23 mouse cellular contexts compared by ENCODE assay signal in genomic region chr13:80913361-80913760, GRCm38 (mm10). TPM values are rescaled to one million over a fixed set of nuclear protein-coding genes. Genes with fewer than 3 reads are reported as not detected.
DNase-seq lines count a peak whose midpoint lies in the region; ATAC-seq and TF ChIP-seq lines count a peak whose summit lies in the region.
"Had no signal": no experiment of that assay in that cellular context is flagged by ENCODE, and none has a peak within 500 bp of the region (broad histone marks: within the 10 kb centered on the region; RNA-seq: fewer than 3 reads in every experiment).

No protein-coding gene starts in this region.

- H3K4me1 ChIP-seq in intestine, postnatal 0 days (replicated peaks; ENCODE audit: control insufficient read depth, insufficient read depth, low read length): no peaks in the 10 kb centered on the region
- no peaks in the 10 kb centered on the region for H3K4me1 ChIP-seq in intestine, embryonic 15.5 days (replicated peaks)
- H3K4me1 ChIP-seq: embryonic facial prominence, embryonic 13.5 days; embryonic facial prominence, embryonic 15.5 days; forebrain, embryonic 10.5 days; forebrain, embryonic 12.5 days had no signal

- H3K36me3 ChIP-seq in intestine, postnatal 0 days (ENCODE audit: control insufficient read depth, insufficient read depth): no peaks in the 10 kb centered on the region
- H3K36me3 ChIP-seq in intestine, embryonic 15.5 days: no peaks in the 10 kb centered on the region
- H3K36me3 ChIP-seq: embryonic facial prominence, embryonic 13.5 days; embryonic facial prominence, embryonic 15.5 days; forebrain, embryonic 10.5 days; forebrain, embryonic 12.5 days had no signal

- no peak overlapping the region for H3K9ac ChIP-seq in intestine, postnatal 0 days (ENCODE audit: low read depth, low read length)
- H3K9ac ChIP-seq in intestine, embryonic 15.5 days: no peak overlapping the region
- H3K9ac ChIP-seq: embryonic facial prominence, embryonic 13.5 days; embryonic facial prominence, embryonic 15.5 days; forebrain, embryonic 12.5 days had no signal

- no peak for DNase-seq in adrenal gland, postnatal 25 days
- DNase-seq in neural tube, embryonic 10.5 days (ENCODE audit: extremely low spot score, low spot score): no peak
- DNase-seq: adrenal gland, adult 8-10 months; adrenal gland, postnatal 14 days; cerebellum, adult 11 months; cerebellum, adult 18-20 months; cerebellum, adult 8-10 months; cerebellum, adult 9-11 months; cerebellum, postnatal 14 days; cerebellum, postnatal 36 days; embryo, embryonic 11 days had no signal

- H3K4me2 ChIP-seq in intestine, postnatal 0 days (replicated peaks; ENCODE audit: low read depth): no peak overlapping the region
- H3K4me2 ChIP-seq in intestine, embryonic 15.5 days (replicated peaks): no peak overlapping the region
- H3K4me2 ChIP-seq: embryonic facial prominence, embryonic 13.5 days; embryonic facial prominence, embryonic 15.5 days; forebrain, embryonic 12.5 days had no signal

- no peaks in the 10 kb centered on the region for H3K27me3 ChIP-seq in intestine, postnatal 0 days (replicated peaks; ENCODE audit: control insufficient read depth, insufficient read depth, low read length)
- H3K27me3 ChIP-seq in intestine, embryonic 15.5 days (replicated peaks): no peaks in the 10 kb centered on the region
- H3K27me3 ChIP-seq: embryonic facial prominence, embryonic 13.5 days; embryonic facial prominence, embryonic 15.5 days; forebrain, embryonic 12.5 days; Patski had no signal

- ATAC-seq in intestine, postnatal 0 days: peak; percentile 59
- ATAC-seq in intestine, embryonic 15.5 days: no peak
- peak; percentile 54 for ATAC-seq in megakaryocyte progenitor cell, adult 5-6 weeks (replicated peaks; ENCODE audit: poor library complexity)
- ATAC-seq: activated CD4-positive, CD25-positive, alpha-beta regulatory T cell, adult 4 months; forebrain, embryonic 14.5 days; forebrain, embryonic 16.5 days; Patski had no signal

- no peaks in the 10 kb centered on the region for H3K9me3 ChIP-seq in intestine, postnatal 0 days (ENCODE audit: control insufficient read depth)
- no peaks in the 10 kb centered on the region for H3K9me3 ChIP-seq in intestine, embryonic 15.5 days
- H3K9me3 ChIP-seq: embryonic facial prominence, embryonic 13.5 days; embryonic facial prominence, embryonic 15.5 days; forebrain, embryonic 10.5 days; forebrain, embryonic 12.5 days had no signal

- TF ChIP-seq CTCF in intestine, postnatal 0 days (IDR thresholded peaks at IDR 0.05; ENCODE audit: low read depth): no peak

- no peak overlapping the region for H3K27ac ChIP-seq in intestine, postnatal 0 days (ENCODE audit: low read depth, low read length)
- no peak overlapping the region for H3K27ac ChIP-seq in intestine, embryonic 15.5 days
- H3K27ac ChIP-seq: embryonic facial prominence, embryonic 13.5 days; embryonic facial prominence, embryonic 15.5 days; forebrain, embryonic 10.5 days; forebrain, embryonic 12.5 days had no signal

- no peak overlapping the region for H3K4me3 ChIP-seq in intestine, postnatal 0 days (ENCODE audit: low read depth, low read length)
- H3K4me3 ChIP-seq in intestine, embryonic 15.5 days (replicated peaks): no peak overlapping the region
- H3K4me3 ChIP-seq: embryonic facial prominence, embryonic 13.5 days; embryonic facial prominence, embryonic 15.5 days; erythroblast, embryonic 14.5 days; forebrain, embryonic 10.5 days; forebrain, embryonic 12.5 days had no signal

RNA-seq across cellular contexts. Expression of gene Arrdc3, which starts 30.2 kb away (rescaled TPM):
- 21.5 and 22.0 TPM in 2 replicates for polyA plus RNA-seq in intestine, postnatal 0 days (2015; fragmentation: Nextera tagmentation; extraction: Ambion mirVana)
- polyA plus RNA-seq in intestine, embryonic 15.5 days (2015; fragmentation: Nextera tagmentation; extraction: Ambion mirVana): 46.0 and 55.0 TPM in 2 replicates
- 17.5 and 28.3 TPM in 2 replicates for total RNA-seq in megakaryocyte progenitor cell, adult 5-6 weeks (2015)
- 30.9 and 44.2 TPM in 2 replicates for total RNA-seq in megakaryocyte progenitor cell, adult 5-6 weeks (2017)
- 152 and 185 TPM in 2 replicates for total RNA-seq in adrenal gland, postnatal 25 days (2021)
